Mouse (Mus musculus): Measurements from ENCODE around the gene Mgat3.

The Mgat3 gene

GRCm38 (mm10) chr15:80149517-80149916 is 24.0 kb upstream of the Mgat3 start:
- DNase-seq (ENCODE audit: low spot score in 2 of 2), result no peak

- no peak for DNase-seq (ENCODE audit: low spot score in 2 of 2)
Measured at GRCm38 (mm10) chr15:80152663-80153062, 20.9 kb upstream of the Mgat3 start.

GRCm38 (mm10) chr15:80153757-80154156 is 19.8 kb upstream of the Mgat3 start:
- DNase-seq (ENCODE audit: low spot score in 2 of 2), result no peak

GRCm38 (mm10) chr15:80155707-80156106 is 17.8 kb upstream of the Mgat3 start:
- no peak for DNase-seq (ENCODE audit: low spot score in 2 of 2)

- DNase-seq (ENCODE audit: low spot score in 2 of 2), result no peak
Measured at GRCm38 (mm10) chr15:80157197-80157943, 16.2 kb upstream of the Mgat3 start.

- DNase-seq (ENCODE audit: low spot score in 2 of 2), result no peak
Measured at GRCm38 (mm10) chr15:80158001-80158706, 15.4 kb upstream of the Mgat3 start.

- no peak for DNase-seq (ENCODE audit: low spot score in 2 of 2)
Measured at GRCm38 (mm10) chr15:80158707-80159090, 14.8 kb upstream of the Mgat3 start.

- no peak for DNase-seq (ENCODE audit: low spot score in 2 of 2)
Measured at GRCm38 (mm10) chr15:80159286-80159901, 14.1 kb upstream of the Mgat3 start.

GRCm38 (mm10) chr15:80160223-80160622 is 13.3 kb upstream of the Mgat3 start:
- DNase-seq (ENCODE audit: low spot score in 2 of 2), result no peak

GRCm38 (mm10) chr15:80160726-80161125 is 12.8 kb upstream of the Mgat3 start:
- DNase-seq (ENCODE audit: low spot score in 2 of 2), result no peak

- DNase-seq (ENCODE audit: low spot score in 2 of 2), result no peak
Measured at GRCm38 (mm10) chr15:80161199-80161598, 12.3 kb upstream of the Mgat3 start.

GRCm38 (mm10) chr15:80162401-80162964 is 11.0 kb upstream of the Mgat3 start:
- DNase-seq (ENCODE audit: low spot score in 2 of 2), result no peak

GRCm38 (mm10) chr15:80163274-80163673 is 10.2 kb upstream of the Mgat3 start:
- peak; percentile 57 to 65 for DNase-seq (ENCODE audit: low spot score in 2 of 2)

- DNase-seq (ENCODE audit: low spot score in 2 of 2), result no peak
Measured at GRCm38 (mm10) chr15:80163716-80164115, 9.8 kb upstream of the Mgat3 start.

GRCm38 (mm10) chr15:80165396-80165795 is 8.1 kb upstream of the Mgat3 start:
- no peak for DNase-seq (ENCODE audit: low spot score in 2 of 2)

GRCm38 (mm10) chr15:80169484-80169883 is 4.0 kb upstream of the Mgat3 start:
- no peak for DNase-seq (ENCODE audit: low spot score in 2 of 2)

- no peak for DNase-seq (ENCODE audit: low spot score in 2 of 2)
Measured at GRCm38 (mm10) chr15:80170357-80170756, 3.2 kb upstream of the Mgat3 start.

- no peak for DNase-seq (ENCODE audit: low spot score in 2 of 2)
Measured at GRCm38 (mm10) chr15:80171286-80171685, 2.2 kb upstream of the Mgat3 start.

- DNase-seq (ENCODE audit: low spot score in 2 of 2), result no peak
Measured at GRCm38 (mm10) chr15:80171791-80172190, 1.7 kb upstream of the Mgat3 start.

GRCm38 (mm10) chr15:80173781-80174597 is 468 bp downstream of the Mgat3 start:
- DNase-seq (ENCODE audit: low spot score in 2 of 2), result peak; percentile 22 to 55

- DNase-seq (ENCODE audit: low spot score in 2 of 2), result no peak
Measured at GRCm38 (mm10) chr15:80174598-80174875, 1.0 kb downstream of the Mgat3 start.

- no peak for DNase-seq (ENCODE audit: low spot score in 2 of 2)
Measured at GRCm38 (mm10) chr15:80175316-80175715, 1.8 kb downstream of the Mgat3 start.

Data from right cerebral cortex, postnatal 36 days (tissue).